Mouse (Mus musculus): ENCODE data around the gene Neurl4.

DNA sequence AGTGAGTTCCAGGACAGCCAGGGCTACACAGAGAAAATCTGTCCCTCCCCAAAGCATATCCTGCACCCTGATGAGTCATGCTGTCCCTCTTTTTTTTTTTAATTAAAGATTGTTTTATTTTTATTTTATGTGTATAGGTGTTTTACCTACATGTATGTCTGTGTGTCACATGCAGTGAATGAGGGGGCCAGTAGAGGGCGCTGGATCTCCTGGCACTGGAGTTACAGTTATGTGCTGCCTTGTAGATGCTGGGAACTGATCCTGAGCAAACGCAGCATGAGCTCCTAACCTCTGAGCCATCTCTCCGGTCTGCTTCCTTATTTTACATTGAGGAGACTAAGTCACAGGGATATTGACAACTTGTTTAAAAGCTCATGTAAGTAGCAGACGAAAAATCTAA lies 17.8 kb upstream of the Neurl4 start:
- TF ChIP-seq GATA1 (IDR thresholded peaks at IDR 0.05; ENCODE audit: low read length) (no peak), TAL1 (IDR thresholded peaks at IDR 0.05; ENCODE audit: low read length) (no peak)
